Mouse (Mus musculus): ENCODE results near the gene Suclg2.

The Suclg2 gene

DNA sequence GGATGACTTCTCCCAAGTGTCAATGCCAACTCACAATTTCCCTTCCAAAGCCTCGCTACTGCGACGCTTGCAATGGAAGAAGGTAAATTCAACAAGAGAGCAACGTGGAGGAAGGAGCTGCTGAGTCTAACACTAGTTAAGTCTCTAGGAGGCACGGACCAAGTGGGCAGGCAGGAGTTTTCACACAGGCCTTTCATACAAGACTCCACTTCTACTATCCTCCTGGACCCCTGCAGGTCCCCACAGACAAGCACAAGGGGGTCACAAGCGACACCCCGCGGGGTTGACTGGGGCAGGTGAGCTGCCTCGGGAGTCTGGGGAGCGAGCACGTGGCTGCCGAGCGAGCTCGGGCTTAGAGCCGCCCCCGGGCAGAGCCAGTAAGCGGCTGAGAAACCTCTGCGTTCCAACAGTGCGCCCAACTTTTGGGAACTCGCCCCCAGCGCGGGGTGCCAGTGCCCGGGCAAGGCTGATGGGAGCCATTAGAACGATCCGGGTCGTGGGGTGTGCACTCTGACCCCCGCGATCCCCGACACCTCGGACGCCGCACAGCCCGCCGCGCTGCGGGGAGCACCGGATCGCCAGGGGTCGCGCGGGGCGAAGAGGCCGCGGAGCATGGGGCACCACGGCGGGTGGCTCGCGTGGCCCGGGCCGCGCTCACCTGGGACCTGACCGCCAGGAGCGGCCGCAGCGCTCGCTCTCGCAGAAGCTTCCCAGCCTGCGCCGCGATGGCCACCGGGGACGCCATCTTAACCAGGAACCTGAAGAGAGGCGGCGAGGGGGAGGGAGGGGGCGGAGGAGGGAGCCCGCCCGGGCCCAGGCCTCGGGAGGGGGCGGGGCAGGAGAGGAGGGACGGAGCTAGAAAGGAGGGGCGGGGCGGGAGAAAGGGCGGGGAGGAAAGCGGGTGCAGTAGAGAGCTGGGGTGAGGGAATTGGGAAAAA is at the start of gene Suclg2:
Gene Suclg2, minus strand, starts transcription at position 770 of the 938 bp plus-strand sequence.
- peak; percentile 63 to 87 for DNase-seq

- DNase-seq = no peak
These were observed 48.0 kb upstream of the Suclg2 start for GRCm38 (mm10) chr6:95766566-95766965.

GRCm38 (mm10) chr6:95759558-95760172 is 41.1 kb upstream of the Suclg2 start:
- no peak for DNase-seq

DNA sequence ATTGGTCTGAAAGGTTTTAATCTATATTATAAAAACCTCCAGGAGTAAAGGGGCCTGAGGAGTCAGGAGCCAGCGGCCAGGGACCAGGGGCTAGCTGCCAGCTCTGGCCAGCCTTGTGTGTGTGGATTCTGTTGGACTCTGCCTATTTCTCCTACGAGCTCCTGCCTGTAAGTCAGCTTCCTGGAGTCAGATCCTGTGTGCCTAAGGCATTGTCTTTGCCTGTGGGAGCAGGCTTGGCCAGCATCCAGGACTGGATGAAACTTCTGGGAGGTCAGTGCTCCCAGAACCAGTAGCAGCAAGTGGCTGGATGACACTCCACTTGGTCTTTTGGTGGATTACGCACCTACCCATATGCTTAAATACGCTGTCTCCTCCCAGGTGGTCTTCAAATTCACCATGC is 23.8 kb upstream of the Suclg2 start:
- DNase-seq = no peak

GRCm38 (mm10) chr6:95731570-95732367 is 13.2 kb upstream of the Suclg2 start:
- DNase-seq = no peak

DNA sequence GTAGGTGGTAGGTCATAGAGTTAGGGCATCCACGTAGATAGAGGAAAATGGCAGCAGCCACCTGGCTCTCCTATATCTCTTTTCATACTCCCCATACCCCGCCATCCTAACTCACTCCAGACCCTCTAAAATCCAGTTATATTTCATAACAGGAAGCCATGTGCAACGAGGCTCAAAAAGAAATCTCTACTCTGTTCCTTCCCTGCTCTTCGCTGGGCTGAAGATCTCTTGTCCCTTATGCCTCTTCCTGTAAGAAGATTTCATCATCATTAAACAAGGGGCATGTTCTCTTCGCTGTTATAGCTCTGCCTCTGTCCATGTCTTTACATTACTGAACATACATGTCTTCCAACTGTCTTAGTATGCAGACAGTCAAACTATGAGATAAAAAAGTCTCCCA is 10.8 kb upstream of the Suclg2 start:
- DNase-seq = no peak

- DNase-seq = no peak
These were observed 6.7 kb upstream of the Suclg2 start for GRCm38 (mm10) chr6:95725281-95725680.

DNA sequence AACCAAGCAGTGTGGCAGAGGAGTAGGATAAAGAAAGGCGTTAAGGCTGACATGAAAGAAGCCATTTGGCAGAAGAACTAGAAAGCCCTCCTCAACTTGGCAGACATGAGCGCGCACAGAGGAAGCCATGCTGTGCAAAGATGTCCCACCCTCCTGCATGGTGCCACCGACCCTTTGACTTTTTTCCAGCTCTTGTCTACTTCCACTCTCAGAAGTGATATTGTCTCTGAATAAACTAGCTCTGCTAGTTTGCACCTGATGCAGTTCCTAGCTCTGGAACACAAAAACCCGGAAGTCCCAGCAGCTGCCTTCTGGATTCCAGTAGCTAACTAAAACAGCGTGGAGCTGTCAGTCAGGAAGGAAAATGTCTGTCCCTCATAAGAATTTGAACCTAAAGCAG is 4.8 kb upstream of the Suclg2 start:
- no peak for DNase-seq

- no peak for DNase-seq
These were observed 1.2 kb upstream of the Suclg2 start for GRCm38 (mm10) chr6:95719791-95720190.

DNA sequence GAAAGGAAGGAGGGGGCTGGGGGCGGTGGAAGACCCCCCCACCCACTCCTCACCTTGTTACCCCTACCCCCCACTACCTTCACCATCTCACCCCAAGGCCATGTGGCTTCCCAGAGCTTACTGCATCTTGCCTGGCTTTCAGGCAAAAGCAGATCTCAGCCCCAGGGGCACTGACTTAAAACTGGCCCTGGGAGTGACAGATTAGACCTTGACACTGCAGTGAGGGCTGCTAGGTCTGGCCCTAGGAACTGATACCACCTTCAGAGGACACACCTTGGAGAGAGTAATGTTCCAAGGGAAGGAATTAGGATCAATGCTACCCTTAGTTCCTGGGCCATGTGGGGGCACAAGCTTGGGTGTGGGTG is 351 bp upstream of the Suclg2 start:
- no peak for DNase-seq

GRCm38 (mm10) chr6:95717071-95717470 is 1.5 kb downstream of the Suclg2 start:
- no peak for DNase-seq

DNA sequence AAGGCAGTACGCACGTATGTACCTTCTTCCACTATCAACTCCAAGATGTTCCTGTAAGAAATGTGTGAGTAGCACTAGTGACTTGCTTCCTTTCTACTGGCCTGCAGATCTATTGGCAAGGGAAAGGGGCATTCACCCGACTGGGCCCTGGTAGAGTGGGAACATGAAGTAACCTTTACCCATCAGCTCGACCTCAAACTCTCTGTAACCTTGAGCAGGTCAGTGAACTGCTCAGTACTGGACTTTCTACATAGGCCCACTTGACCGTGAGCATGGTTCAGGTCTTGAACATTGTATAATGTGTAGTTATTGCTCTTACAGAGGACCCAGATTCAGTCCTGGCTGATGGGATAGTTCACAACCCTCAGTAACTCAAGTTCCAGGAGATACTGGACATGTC is 2.1 kb downstream of the Suclg2 start:
- no peak for DNase-seq

GRCm38 (mm10) chr6:95713245-95713644 is 5.4 kb downstream of the Suclg2 start:
- DNase-seq = no peak

DNA sequence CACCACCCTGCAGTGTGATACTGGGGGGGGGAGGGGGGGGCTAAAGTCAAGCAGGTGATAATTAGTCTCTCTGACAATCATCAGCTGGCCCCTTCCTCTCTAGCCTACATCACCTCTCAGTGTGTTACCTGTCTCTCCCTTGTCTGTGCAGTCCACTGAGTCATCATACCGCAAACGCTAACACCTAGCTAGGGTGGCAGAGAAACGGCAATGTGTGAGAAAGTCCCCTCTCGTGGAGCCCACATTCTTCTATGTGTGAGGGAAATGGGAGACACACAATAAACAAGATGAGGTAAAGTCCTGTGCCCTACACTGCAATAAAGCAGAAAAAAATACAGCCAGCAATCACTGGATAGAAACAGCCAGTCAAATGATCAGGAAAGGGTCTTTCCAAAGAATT is 6.5 kb downstream of the Suclg2 start:
- no peak for DNase-seq

GRCm38 (mm10) chr6:95711671-95712070 is 6.9 kb downstream of the Suclg2 start:
- DNase-seq = no peak

- no peak for DNase-seq
These were observed 7.7 kb downstream of the Suclg2 start for GRCm38 (mm10) chr6:95710886-95711285.

- DNase-seq = no peak
These were observed 9.1 kb downstream of the Suclg2 start for GRCm38 (mm10) chr6:95709531-95709930.

- no peak for DNase-seq
These were observed 9.5 kb downstream of the Suclg2 start for GRCm38 (mm10) chr6:95709106-95709505.

DNA sequence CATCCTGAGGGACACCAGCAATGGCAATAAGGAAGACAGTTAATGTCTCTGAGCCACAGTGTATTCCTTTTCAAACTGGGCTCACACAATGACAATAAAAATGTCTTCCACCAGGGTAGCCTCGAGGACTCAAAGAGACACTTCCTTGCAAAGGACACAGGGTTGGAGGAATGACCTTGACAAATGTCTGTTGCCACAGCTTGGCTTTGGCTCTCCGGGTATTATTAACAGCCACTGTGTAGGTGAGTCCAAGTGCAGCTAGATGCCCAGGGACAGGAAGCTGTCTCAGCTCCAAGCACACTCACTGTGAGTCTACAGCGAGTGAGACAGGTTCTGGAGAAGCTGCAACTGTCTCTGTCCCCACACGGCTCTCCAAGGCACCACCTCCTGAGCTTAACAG is 14.0 kb downstream of the Suclg2 start:
- DNase-seq = no peak

DNA sequence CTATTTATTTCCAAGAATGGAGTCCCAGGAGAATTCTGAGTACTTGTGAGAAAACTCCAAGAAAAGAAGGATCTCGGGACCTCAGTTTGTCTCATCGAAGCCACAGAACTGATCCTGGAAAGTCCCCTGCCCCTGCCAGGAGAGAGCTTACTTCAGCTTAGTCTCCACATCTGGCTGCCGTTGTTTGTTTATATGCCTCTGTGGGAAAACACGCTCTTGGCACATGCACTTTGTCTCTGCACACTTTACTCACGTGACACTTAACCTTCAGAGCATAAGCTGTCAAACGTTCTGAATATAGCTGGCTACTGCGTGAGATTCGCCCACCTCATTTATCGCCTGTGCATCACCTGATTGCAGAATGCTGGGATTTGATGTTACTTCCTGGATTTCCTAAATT is 16.4 kb downstream of the Suclg2 start:
- DNase-seq = no peak

GRCm38 (mm10) chr6:95701786-95702185 is 16.8 kb downstream of the Suclg2 start:
- no peak for DNase-seq

- DNase-seq = no peak
These were observed 17.5 kb downstream of the Suclg2 start for GRCm38 (mm10) chr6:95700981-95701610.

GRCm38 (mm10) chr6:95700191-95700590 is 18.4 kb downstream of the Suclg2 start:
- no peak for DNase-seq

Data from cerebellum, postnatal 25 days (tissue).